Mouse (Mus musculus): ENCODE data around the gene Desi1. TPM values are rescaled to one million over a fixed set of nuclear protein-coding genes. Genes with fewer than 3 reads are reported as not detected.

Gene Desi1
- polyA plus RNA-seq, 2 experiments: 26.3 to 30.5 TPM

- Histone ChIP-seq H3K4me1 (ENCODE audit: control insufficient read depth, insufficient read depth, low read length) (no peaks in the 10 kb centered on the region), H3K9me3 (ENCODE audit: control insufficient read depth, low read length) (no peaks in the 10 kb centered on the region; the same call in 1 of the 2 replicates), H3K4me2 (replicated peaks; ENCODE audit: low read depth, low read length, severe bottlenecking) (no peak overlapping the region), H3K4me3 (replicated peaks; ENCODE audit: low read length) (no peak overlapping the region), H3K36me3 (ENCODE audit: control insufficient read depth, insufficient read depth, low read length) (no peaks in the 10 kb centered on the region), H3K9ac (ENCODE audit: low read depth, low read length, severe bottlenecking) (no peak overlapping the region), H3K27ac (replicated peaks; ENCODE audit: low read depth, low read length) (no peak overlapping the region), H3K27me3 (ENCODE audit: control insufficient read depth, insufficient read depth, low read length) (no peaks in the 10 kb centered on the region)
- DNase-seq (ENCODE audit: low spot score) (no peak), ATAC-seq (ENCODE audit: low FRiP score, low read depth) (no peak)
- WGBS: 86% methylated on average over 5 of the region's 5 CpGs
- TF ChIP-seq POLR2A (IDR thresholded peaks at IDR 0.05; ENCODE audit: borderline replicate concordance, extremely low read depth, insufficient read depth, insufficient read length): no peak
These were observed 65.8 kb downstream of the Desi1 start for GRCm38 (mm10) chr15:81967821-81968220.

GRCm38 (mm10) chr15:81966062-81966829, 67.4 kb downstream of the Desi1 start:
- H3K27ac ChIP-seq (replicated peaks; ENCODE audit: low read depth, low read length): no peak overlapping the region

GRCm38 (mm10) chr15:81964980-81965545, 68.6 kb downstream of the Desi1 start:
- Histone ChIP-seq H3K4me1 (ENCODE audit: control insufficient read depth, insufficient read depth, low read length) (no peaks in the 10 kb centered on the region), H3K9ac (ENCODE audit: low read depth, low read length, severe bottlenecking) (no peak overlapping the region), H3K27me3 (ENCODE audit: control insufficient read depth, insufficient read depth, low read length) (no peaks in the 10 kb centered on the region), H3K36me3 (ENCODE audit: control insufficient read depth, insufficient read depth, low read length) (no peaks in the 10 kb centered on the region), H3K27ac (replicated peaks; ENCODE audit: low read depth, low read length) (no peak overlapping the region), H3K4me3 (replicated peaks; ENCODE audit: low read length) (no peak overlapping the region), H3K9me3 (ENCODE audit: control insufficient read depth, low read length) (no peaks in the 10 kb centered on the region), H3K4me2 (replicated peaks; ENCODE audit: low read depth, low read length, severe bottlenecking) (no peak overlapping the region)
- ATAC-seq (ENCODE audit: low FRiP score, low read depth) (no peak), DNase-seq (ENCODE audit: low spot score) (no peak)
- no peak for TF ChIP-seq POLR2A (IDR thresholded peaks at IDR 0.05; ENCODE audit: borderline replicate concordance, extremely low read depth, insufficient read depth, insufficient read length)
- 72% methylated on average over 4 of the region's 4 CpGs for WGBS

More at GRCm38 (mm10) chr15:81966062-81966829, 67.4 kb downstream of the Desi1 start:
- H3K4me3 ChIP-seq (replicated peaks; ENCODE audit: low read length): no peak overlapping the region
- WGBS: 89% methylated on average over 11 of the region's 14 CpGs
- H3K4me2 ChIP-seq (replicated peaks; ENCODE audit: low read depth, low read length, severe bottlenecking): no peak overlapping the region
- H3K27me3 ChIP-seq (ENCODE audit: control insufficient read depth, insufficient read depth, low read length): no peaks in the 10 kb centered on the region
- no peak overlapping the region for H3K9ac ChIP-seq (ENCODE audit: low read depth, low read length, severe bottlenecking)
- no peak for TF ChIP-seq POLR2A (IDR thresholded peaks at IDR 0.05; ENCODE audit: borderline replicate concordance, extremely low read depth, insufficient read depth, insufficient read length)
- DNase-seq (ENCODE audit: low spot score) (no peak), ATAC-seq (ENCODE audit: low FRiP score, low read depth) (no peak)
- H3K9me3 ChIP-seq (ENCODE audit: control insufficient read depth, low read length): no peaks in the 10 kb centered on the region
- no peaks in the 10 kb centered on the region for H3K4me1 ChIP-seq (ENCODE audit: control insufficient read depth, insufficient read depth, low read length)
- no peaks in the 10 kb centered on the region for H3K36me3 ChIP-seq (ENCODE audit: control insufficient read depth, insufficient read depth, low read length)

- no peak for ATAC-seq (ENCODE audit: low FRiP score, low read depth)
- no peak for TF ChIP-seq POLR2A (IDR thresholded peaks at IDR 0.05; ENCODE audit: borderline replicate concordance, extremely low read depth, insufficient read depth, insufficient read length)
- H3K4me2 ChIP-seq (replicated peaks; ENCODE audit: low read depth, low read length, severe bottlenecking): no peak overlapping the region
- no peak overlapping the region for H3K9ac ChIP-seq (ENCODE audit: low read depth, low read length, severe bottlenecking)
- H3K9me3 ChIP-seq (ENCODE audit: control insufficient read depth, low read length): no peaks in the 10 kb centered on the region
- H3K27ac ChIP-seq (replicated peaks; ENCODE audit: low read depth, low read length): no peak overlapping the region
- no peaks in the 10 kb centered on the region for H3K4me1 ChIP-seq (ENCODE audit: control insufficient read depth, insufficient read depth, low read length)
- DNase-seq (ENCODE audit: low spot score): no peak
- 29% methylated on average over 1 of the region's 1 CpGs for WGBS
- no peaks in the 10 kb centered on the region for H3K27me3 ChIP-seq (ENCODE audit: control insufficient read depth, insufficient read depth, low read length)
- H3K4me3 ChIP-seq (replicated peaks; ENCODE audit: low read length): no peak overlapping the region
- H3K36me3 ChIP-seq (ENCODE audit: control insufficient read depth, insufficient read depth, low read length): no peaks in the 10 kb centered on the region
These were observed 69.4 kb downstream of the Desi1 start for GRCm38 (mm10) chr15:81964262-81964661.

GRCm38 (mm10) chr15:81961078-81961451, 72.6 kb downstream of the Desi1 start:
- Histone ChIP-seq H3K9me3 (ENCODE audit: control insufficient read depth, low read length) (no peaks in the 10 kb centered on the region), H3K4me3 (replicated peaks; ENCODE audit: low read length) (peak overlapping the region; percentile 67), H3K27ac (replicated peaks; ENCODE audit: low read depth, low read length) (no peak overlapping the region), H3K4me1 (ENCODE audit: control insufficient read depth, insufficient read depth, low read length) (no peaks in the 10 kb centered on the region), H3K4me2 (replicated peaks; ENCODE audit: low read depth, low read length, severe bottlenecking) (peak overlapping the region; percentile 97), H3K27me3 (ENCODE audit: control insufficient read depth, insufficient read depth, low read length) (no peaks in the 10 kb centered on the region), H3K9ac (ENCODE audit: low read depth, low read length, severe bottlenecking) (no peak overlapping the region), H3K36me3 (ENCODE audit: control insufficient read depth, insufficient read depth, low read length) (no peaks in the 10 kb centered on the region; the same call in 1 of the 2 replicates)
- WGBS: under 1% methylated on average over 4 of the region's 8 CpGs
- TF ChIP-seq POLR2A (IDR thresholded peaks at IDR 0.05; ENCODE audit: borderline replicate concordance, extremely low read depth, insufficient read depth, insufficient read length): no peak
- no peak for ATAC-seq (ENCODE audit: low FRiP score, low read depth)
- DNase-seq (ENCODE audit: low spot score): no peak

Data from limb, embryonic 14.5 days (tissue).